Mouse (Mus musculus): ENCODE measurements around the gene Tmem164. TPM values are rescaled to one million over a fixed set of nuclear protein-coding genes. Genes with fewer than 3 reads are reported as not detected.

The Tmem164 gene
- polyA plus RNA-seq, 1 experiment from 2014 or later: 54.6 TPM

- Histone ChIP-seq H3K27me3 (peaks cover 10% of the 10 kb centered on the region; the same call in 1 of the 2 replicates), H3K36me3 (no peaks in the 10 kb centered on the region), H3K4me3 (no peak overlapping the region), H3K9ac (no peak overlapping the region), H3K4me1 (no peaks in the 10 kb centered on the region), H3K27ac (no peak overlapping the region), H3K4me2 (replicated peaks) (no peak overlapping the region), H3K9me3 (replicated peaks) (no peaks in the 10 kb centered on the region)
- ATAC-seq (ENCODE audit: low FRiP score): no peak
- 83% methylated on average over 3 of the region's 3 CpGs for WGBS
These were observed 13.7 kb downstream of the Tmem164 start for GRCm38 (mm10) chrX:142694856-142695255.

GRCm38 (mm10) chrX:142696789-142697188 lies 15.6 kb downstream of the Tmem164 start:
- no peak for ATAC-seq (ENCODE audit: low FRiP score)
- no peak overlapping the region for H3K27ac ChIP-seq
- H3K4me3 ChIP-seq: no peak overlapping the region
- peaks cover 14% of the 10 kb centered on the region for H3K27me3 ChIP-seq
- H3K9me3 ChIP-seq (replicated peaks): no peaks in the 10 kb centered on the region
- no peak overlapping the region for H3K4me2 ChIP-seq (replicated peaks)
- H3K4me1 ChIP-seq: no peaks in the 10 kb centered on the region
- no peaks in the 10 kb centered on the region for H3K36me3 ChIP-seq
- H3K9ac ChIP-seq: no peak overlapping the region
- 85% methylated on average over 11 of the region's 11 CpGs for WGBS

- 81% methylated on average over 5 of the region's 5 CpGs for WGBS
- H3K27ac ChIP-seq: no peak overlapping the region
- H3K4me3 ChIP-seq: no peak overlapping the region
- H3K9me3 ChIP-seq (replicated peaks): no peaks in the 10 kb centered on the region
- no peaks in the 10 kb centered on the region for H3K36me3 ChIP-seq
- H3K4me2 ChIP-seq (replicated peaks): no peak overlapping the region
- peaks cover 18% of the 10 kb centered on the region for H3K27me3 ChIP-seq
- no peak for ATAC-seq (ENCODE audit: low FRiP score)
- no peak overlapping the region for H3K9ac ChIP-seq
- no peaks in the 10 kb centered on the region for H3K4me1 ChIP-seq
These were observed 16.5 kb downstream of the Tmem164 start for GRCm38 (mm10) chrX:142697545-142698204.

- ATAC-seq (ENCODE audit: low FRiP score): no peak
- no peak overlapping the region for H3K4me2 ChIP-seq (replicated peaks)
- H3K4me3 ChIP-seq: no peak overlapping the region
- peaks cover 18% of the 10 kb centered on the region for H3K27me3 ChIP-seq
- H3K27ac ChIP-seq: no peak overlapping the region
- WGBS: 85% methylated on average over 7 of the region's 7 CpGs
- no peaks in the 10 kb centered on the region for H3K36me3 ChIP-seq
- H3K9ac ChIP-seq: no peak overlapping the region
- no peaks in the 10 kb centered on the region for H3K9me3 ChIP-seq (replicated peaks)
- no peaks in the 10 kb centered on the region for H3K4me1 ChIP-seq
These were observed 17.0 kb downstream of the Tmem164 start for GRCm38 (mm10) chrX:142698212-142698611.

- H3K4me2 ChIP-seq (replicated peaks): no peak overlapping the region
These were observed 20.9 kb downstream of the Tmem164 start for GRCm38 (mm10) chrX:142702094-142702493.

GRCm38 (mm10) chrX:142702566-142702965 lies 21.4 kb downstream of the Tmem164 start:
- no peaks in the 10 kb centered on the region for H3K36me3 ChIP-seq
- H3K27me3 ChIP-seq: peaks cover 12% of the 10 kb centered on the region
- H3K4me1 ChIP-seq: no peaks in the 10 kb centered on the region
- no peak overlapping the region for H3K27ac ChIP-seq
- H3K9ac ChIP-seq: no peak overlapping the region
- no peaks in the 10 kb centered on the region for H3K9me3 ChIP-seq (replicated peaks)
- ATAC-seq (ENCODE audit: low FRiP score): no peak
- no peak overlapping the region for H3K4me3 ChIP-seq
- H3K4me2 ChIP-seq (replicated peaks): no peak overlapping the region
- WGBS: 56% methylated on average over 3 of the region's 3 CpGs

More at GRCm38 (mm10) chrX:142702094-142702493, 20.9 kb downstream of the Tmem164 start:
- peaks cover 12% of the 10 kb centered on the region for H3K27me3 ChIP-seq
- no peak overlapping the region for H3K27ac ChIP-seq
- no peaks in the 10 kb centered on the region for H3K36me3 ChIP-seq
- WGBS: 70% methylated on average over 5 of the region's 5 CpGs
- H3K4me3 ChIP-seq: no peak overlapping the region
- no peaks in the 10 kb centered on the region for H3K4me1 ChIP-seq
- H3K9ac ChIP-seq: no peak overlapping the region
- H3K9me3 ChIP-seq (replicated peaks): no peaks in the 10 kb centered on the region
- ATAC-seq (ENCODE audit: low FRiP score): no peak

GRCm38 (mm10) chrX:142703953-142704352 lies 22.7 kb downstream of the Tmem164 start:
- no peak overlapping the region for H3K4me3 ChIP-seq
- H3K4me1 ChIP-seq: no peaks in the 10 kb centered on the region
- H3K27ac ChIP-seq: no peak overlapping the region
- 84% methylated on average over 3 of the region's 3 CpGs for WGBS
- H3K36me3 ChIP-seq: no peaks in the 10 kb centered on the region
- no peak overlapping the region for H3K4me2 ChIP-seq (replicated peaks)
- H3K27me3 ChIP-seq: peaks cover 8% of the 10 kb centered on the region
- no peak for ATAC-seq (ENCODE audit: low FRiP score)
- H3K9ac ChIP-seq: no peak overlapping the region
- no peaks in the 10 kb centered on the region for H3K9me3 ChIP-seq (replicated peaks)

- no peak overlapping the region for H3K27ac ChIP-seq
- no peak overlapping the region for H3K4me2 ChIP-seq (replicated peaks)
- H3K36me3 ChIP-seq: no peaks in the 10 kb centered on the region
- H3K9ac ChIP-seq: no peak overlapping the region
- no peaks in the 10 kb centered on the region for H3K4me1 ChIP-seq
- ATAC-seq (ENCODE audit: low FRiP score): no peak
- no peak overlapping the region for H3K4me3 ChIP-seq
- no peaks in the 10 kb centered on the region for H3K27me3 ChIP-seq
- no peaks in the 10 kb centered on the region for H3K9me3 ChIP-seq (replicated peaks)
These were observed 27.1 kb downstream of the Tmem164 start for GRCm38 (mm10) chrX:142708257-142708656.

GRCm38 (mm10) chrX:142716014-142716413 lies 34.8 kb downstream of the Tmem164 start:
- no peaks in the 10 kb centered on the region for H3K36me3 ChIP-seq
- H3K9ac ChIP-seq: no peak overlapping the region
- H3K9me3 ChIP-seq (replicated peaks): no peaks in the 10 kb centered on the region
- no peaks in the 10 kb centered on the region for H3K4me1 ChIP-seq
- no peaks in the 10 kb centered on the region for H3K27me3 ChIP-seq
- no peak overlapping the region for H3K4me3 ChIP-seq
- 85% methylated on average over 3 of the region's 3 CpGs for WGBS
- H3K27ac ChIP-seq: no peak overlapping the region
- ATAC-seq (ENCODE audit: low FRiP score): no peak
- no peak overlapping the region for H3K4me2 ChIP-seq (replicated peaks)

- H3K9me3 ChIP-seq (replicated peaks): no peaks in the 10 kb centered on the region
- no peaks in the 10 kb centered on the region for H3K36me3 ChIP-seq
- H3K27me3 ChIP-seq: 0 out of 2 replicates have a peak, but pooled peaks cover 2% of the 10 kb centered on the region
- no peak overlapping the region for H3K9ac ChIP-seq
- no peak for ATAC-seq (ENCODE audit: low FRiP score)
- no peak overlapping the region for H3K27ac ChIP-seq
- no peaks in the 10 kb centered on the region for H3K4me1 ChIP-seq
- no peak overlapping the region for H3K4me3 ChIP-seq
- 87% methylated on average over 9 of the region's 9 CpGs for WGBS
- H3K4me2 ChIP-seq (replicated peaks): no peak overlapping the region
These were observed 36.8 kb downstream of the Tmem164 start for GRCm38 (mm10) chrX:142717958-142718478.

- H3K36me3 ChIP-seq: no peaks in the 10 kb centered on the region
- H3K9ac ChIP-seq: no peak overlapping the region
- H3K4me1 ChIP-seq: no peaks in the 10 kb centered on the region
- WGBS: 87% methylated on average over 4 of the region's 4 CpGs
- no peak overlapping the region for H3K27ac ChIP-seq
- no peaks in the 10 kb centered on the region for H3K9me3 ChIP-seq (replicated peaks)
- no peak for ATAC-seq (ENCODE audit: low FRiP score)
- H3K27me3 ChIP-seq: 0 out of 2 replicates have a peak, but pooled peaks cover 2% of the 10 kb centered on the region
- no peak overlapping the region for H3K4me2 ChIP-seq (replicated peaks)
- H3K4me3 ChIP-seq: no peak overlapping the region
These were observed 37.6 kb downstream of the Tmem164 start for GRCm38 (mm10) chrX:142718759-142719158.

- no peak for ATAC-seq (ENCODE audit: low FRiP score)
- H3K27ac ChIP-seq: no peak overlapping the region
- 88% methylated on average over 3 of the region's 3 CpGs for WGBS
- H3K4me1 ChIP-seq: no peaks in the 10 kb centered on the region
- no peak overlapping the region for H3K9ac ChIP-seq
- no peak overlapping the region for H3K4me3 ChIP-seq
- peaks cover 16% of the 10 kb centered on the region for H3K27me3 ChIP-seq
- H3K9me3 ChIP-seq (replicated peaks): no peaks in the 10 kb centered on the region
- no peaks in the 10 kb centered on the region for H3K36me3 ChIP-seq
- no peak overlapping the region for H3K4me2 ChIP-seq (replicated peaks)
These were observed 40.7 kb downstream of the Tmem164 start for GRCm38 (mm10) chrX:142721897-142722296.

GRCm38 (mm10) chrX:142724203-142724602 lies 43.0 kb downstream of the Tmem164 start:
- 86% methylated on average over 2 of the region's 2 CpGs for WGBS
- Histone ChIP-seq H3K27ac (no peak overlapping the region), H3K9ac (no peak overlapping the region), H3K9me3 (replicated peaks) (no peaks in the 10 kb centered on the region), H3K27me3 (peaks cover 16% of the 10 kb centered on the region), H3K4me1 (no peaks in the 10 kb centered on the region), H3K36me3 (no peaks in the 10 kb centered on the region), H3K4me3 (no peak overlapping the region), H3K4me2 (replicated peaks) (no peak overlapping the region)
- no peak for ATAC-seq (ENCODE audit: low FRiP score)
